Mouse (Mus musculus) Muller cell, postnatal 12 days (primary cell): ENCODE results near the gene Arid3c.

Source experiments
- DNase-seq: peaks from one replicate; pipeline ENCODE4 v3.0.0-alpha.2; 2015; ENCODE audit errors: inconsistent ontology term

The Arid3c gene

DNA sequence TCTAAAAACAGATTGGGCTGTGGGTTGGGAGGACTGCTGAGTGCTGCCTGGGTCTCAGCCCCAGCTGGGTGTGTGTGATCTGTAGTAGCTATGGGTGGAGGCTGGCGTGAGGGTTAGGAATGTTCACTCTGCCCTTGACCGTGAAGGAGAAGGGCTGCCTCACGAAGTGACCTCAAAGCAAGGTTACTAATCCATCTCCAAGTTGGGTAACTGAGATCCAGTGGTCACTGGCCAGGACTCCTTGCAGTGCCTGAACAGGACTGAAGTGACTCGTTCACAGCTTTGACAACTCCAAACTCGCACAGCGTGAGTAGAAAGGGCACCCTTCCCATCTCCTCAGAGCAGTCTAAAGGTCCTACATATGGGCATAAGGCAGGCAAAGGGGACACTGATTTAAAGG lies 52.1 kb downstream of the Arid3c start:
- DNase-seq: no peak

DNA sequence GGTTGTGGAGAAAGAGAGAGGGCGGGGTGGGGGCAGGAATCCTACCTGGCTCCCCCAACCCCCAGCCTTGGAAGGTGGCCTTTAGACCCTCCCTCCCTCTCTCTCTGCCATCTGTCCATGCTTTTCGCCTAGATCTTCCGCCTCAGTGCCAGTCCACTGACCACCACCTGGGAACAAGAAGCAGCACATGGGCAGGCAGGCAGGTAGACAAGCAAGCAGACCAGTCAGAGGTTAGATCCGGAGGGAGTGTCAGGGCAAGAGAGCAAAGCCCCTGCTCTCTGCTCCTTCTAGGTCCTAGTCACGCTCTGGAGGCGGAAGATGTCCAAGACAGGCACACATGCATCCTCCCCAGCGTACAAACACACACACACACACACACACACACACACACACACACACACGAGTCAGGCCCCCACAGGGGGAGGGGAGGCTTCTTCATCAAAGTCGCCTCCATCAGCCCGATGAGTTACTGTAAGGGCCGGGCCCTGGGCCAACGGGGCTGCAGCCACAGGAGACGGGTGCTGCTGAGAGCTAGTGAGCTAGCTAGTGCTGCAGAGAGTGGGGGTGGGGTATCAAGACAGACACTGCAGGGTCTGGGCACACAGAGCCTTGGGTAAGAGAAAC lies 53.8 kb downstream of the Arid3c start:
- DNase-seq: peak; percentile 80

DNA sequence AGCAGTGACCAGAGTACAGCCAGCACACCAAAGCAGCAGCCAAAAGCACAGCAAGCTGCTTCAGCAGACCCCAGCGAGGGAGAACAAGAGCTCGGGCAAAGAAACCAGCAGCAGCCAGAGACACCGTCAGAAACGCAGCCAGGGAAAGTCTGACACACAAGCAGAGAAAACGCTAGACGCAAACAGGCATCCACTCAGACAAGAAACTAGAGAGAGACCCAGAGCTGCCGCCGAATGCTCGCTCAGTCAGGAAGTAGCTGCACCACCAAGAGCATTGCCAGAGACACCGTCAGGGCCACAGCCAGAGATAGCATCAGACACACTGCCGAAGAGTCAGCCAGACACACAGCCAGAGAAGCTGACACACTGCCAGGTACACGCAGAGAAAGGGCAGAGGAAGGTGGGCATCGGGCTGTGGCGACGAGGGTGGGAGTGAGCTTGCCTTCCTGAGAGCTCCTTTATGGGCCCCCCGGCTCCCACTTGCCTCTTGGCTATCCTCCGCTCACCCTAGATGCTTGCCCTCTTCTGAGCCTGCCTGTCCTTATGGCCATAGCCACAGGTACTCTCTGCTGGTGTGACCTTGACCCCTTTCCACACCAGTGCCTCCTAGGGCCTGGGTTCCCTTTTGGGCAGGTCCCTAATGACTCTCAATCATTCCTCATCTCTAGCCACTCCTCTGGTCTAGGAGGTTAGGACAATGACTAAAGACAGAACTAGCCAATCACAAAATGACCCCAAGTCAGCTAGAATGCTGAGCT lies 54.5 kb downstream of the Arid3c start:
- DNase-seq: no peak
